Mouse (Mus musculus) B cell, adult 62 days (primary cell): ENCODE measurements around the gene Tlx3. TPM values are rescaled to one million over a fixed set of nuclear protein-coding genes. Genes with fewer than 3 reads are reported as not detected.

ENCODE experiments used
- total RNA-seq: library from RNA; stranded (reverse); gene quantifications from 4 replicates; pipeline ENCODE4 v1.2.4, GENCODE M21; 2023

The Tlx3 gene
- not detected in 4 replicates for total RNA-seq

DNA sequence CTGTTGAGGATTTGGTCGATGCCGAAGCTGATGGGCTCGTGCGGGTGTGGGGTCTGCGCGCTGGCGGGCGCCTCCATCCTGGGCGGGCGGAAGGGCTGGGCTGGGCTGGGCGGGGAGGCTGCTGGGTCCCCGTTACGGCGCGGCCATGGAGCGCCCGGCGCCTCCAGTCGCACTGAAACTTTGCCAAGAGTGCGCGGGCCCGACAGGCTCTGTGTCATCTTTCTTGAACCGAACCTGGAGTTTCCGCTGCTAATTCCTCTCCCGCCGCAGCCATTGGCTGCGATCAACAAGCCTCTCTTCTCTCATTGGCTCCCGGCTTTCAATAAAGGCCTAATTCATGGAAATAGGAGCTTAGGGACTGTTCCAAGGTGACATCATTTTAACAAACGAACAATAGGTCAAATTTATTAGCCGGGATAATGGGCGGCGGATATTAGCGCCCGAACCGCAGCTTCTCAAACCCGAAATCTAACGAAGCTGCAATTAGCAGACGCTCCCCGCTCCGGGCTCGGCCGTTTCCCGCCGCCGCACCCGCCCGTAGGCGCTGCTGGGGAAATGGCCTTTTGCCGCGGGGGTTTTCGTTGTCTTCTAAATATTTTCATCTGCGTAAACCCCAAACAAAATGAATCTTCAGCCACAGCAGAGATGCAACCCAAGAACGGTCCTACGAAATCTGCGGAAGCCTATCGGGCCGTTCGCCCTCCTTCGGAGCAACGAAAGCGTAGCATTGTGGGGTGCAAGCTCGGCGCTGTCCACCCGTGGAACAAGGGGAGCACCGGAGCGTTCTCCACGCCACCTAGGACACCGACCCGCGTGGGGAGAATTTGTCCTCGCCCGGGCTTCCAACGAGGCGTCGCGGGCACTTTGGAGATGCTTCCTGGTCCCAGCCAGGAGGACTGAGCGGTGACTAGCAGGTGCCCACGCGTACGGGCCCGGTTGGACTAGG lies at the start of gene Tlx3:
Gene Tlx3 (minus strand): TSS at position 207 of the 946 bp plus-strand sequence.

GRCm38 (mm10) chr11:33162998-33163506 lies 40.3 kb downstream of the Tlx3 start, which contains the start of gene Npm1:
Gene Npm1, minus strand, starts transcription at chr11:33163206.

Other genes starting within 250 kb of the Tlx3 start
- not detected in 4 replicates for gene Fgf18, start 56.2 kb downstream of the Tlx3 start, total RNA-seq
- gene Npm1, start 40.4 kb downstream of the Tlx3 start, total RNA-seq: 468 to 550 TPM (median 522 TPM) in 4 replicates
- not detected in 4 replicates for gene Gm12117, start 73.1 kb upstream of the Tlx3 start, total RNA-seq